Mouse (Mus musculus): ENCODE data around the gene Safb. TPM values are rescaled to one million over a fixed set of nuclear protein-coding genes. Genes with fewer than 3 reads are reported as not detected.

Safb gene
- polyA plus RNA-seq, 2 experiments from 2014 or later = 34.0 to 45.4 TPM

GRCm38 (mm10) chr17:56561866-56562265 is 22.8 kb upstream of the Safb start:
- no peak for ATAC-seq

- ATAC-seq = no peak
Observed at GRCm38 (mm10) chr17:56566293-56566692, 18.3 kb upstream of the Safb start.

- no peak for ATAC-seq
Observed at GRCm38 (mm10) chr17:56566918-56567317, 17.7 kb upstream of the Safb start.

GRCm38 (mm10) chr17:56567370-56567769 is 17.3 kb upstream of the Safb start:
- ATAC-seq = no peak

- ATAC-seq = no peak
Observed at GRCm38 (mm10) chr17:56570287-56570686, 14.3 kb upstream of the Safb start.

GRCm38 (mm10) chr17:56572154-56572553 is 12.5 kb upstream of the Safb start:
- ATAC-seq = no peak

- ATAC-seq = no peak
Observed at GRCm38 (mm10) chr17:56572939-56573338, 11.7 kb upstream of the Safb start.

GRCm38 (mm10) chr17:56583071-56583470 is 1.6 kb upstream of the Safb start:
- ATAC-seq = no peak

- no peak for ATAC-seq
Observed at GRCm38 (mm10) chr17:56583611-56584256, 891 bp upstream of the Safb start.

GRCm38 (mm10) chr17:56585171-56585821 is 671 bp downstream of the Safb start:
- peak; percentile 30 for ATAC-seq

GRCm38 (mm10) chr17:56587773-56588172 is 3.1 kb downstream of the Safb start:
- ATAC-seq = no peak

GRCm38 (mm10) chr17:56588921-56589320 is 4.3 kb downstream of the Safb start:
- no peak for ATAC-seq

- ATAC-seq = no peak
Observed at GRCm38 (mm10) chr17:56592553-56592952, 7.9 kb downstream of the Safb start.

- ATAC-seq = no peak
Observed at GRCm38 (mm10) chr17:56593527-56594271, 9.1 kb downstream of the Safb start.

GRCm38 (mm10) chr17:56603186-56604069 is 18.8 kb downstream of the Safb start:
- ATAC-seq = no peak

GRCm38 (mm10) chr17:56604070-56604380 is 19.4 kb downstream of the Safb start:
- ATAC-seq = no peak

- ATAC-seq = no peak
Observed at GRCm38 (mm10) chr17:56604422-56604821, 19.8 kb downstream of the Safb start.

- ATAC-seq = no peak
Observed at GRCm38 (mm10) chr17:56605431-56605830, 20.8 kb downstream of the Safb start.

- ATAC-seq = no peak
Observed at GRCm38 (mm10) chr17:56607521-56608062, 23.0 kb downstream of the Safb start.

- no peak for ATAC-seq
Observed at GRCm38 (mm10) chr17:56608699-56609098, 24.1 kb downstream of the Safb start.

- peak; percentile 84 for ATAC-seq
Observed at GRCm38 (mm10) chr17:56609452-56610171, 25.0 kb downstream of the Safb start, which contains the start of gene 2410015M20Rik. Gene 2410015M20Rik, minus strand, starts transcription at chr17:56609771.

GRCm38 (mm10) chr17:56611323-56611722 is 26.7 kb downstream of the Safb start:
- no peak for ATAC-seq

All from activated CD4-positive, CD25-positive, alpha-beta regulatory T cell, adult 4 months (primary cell).